In the genomic region with DNA sequence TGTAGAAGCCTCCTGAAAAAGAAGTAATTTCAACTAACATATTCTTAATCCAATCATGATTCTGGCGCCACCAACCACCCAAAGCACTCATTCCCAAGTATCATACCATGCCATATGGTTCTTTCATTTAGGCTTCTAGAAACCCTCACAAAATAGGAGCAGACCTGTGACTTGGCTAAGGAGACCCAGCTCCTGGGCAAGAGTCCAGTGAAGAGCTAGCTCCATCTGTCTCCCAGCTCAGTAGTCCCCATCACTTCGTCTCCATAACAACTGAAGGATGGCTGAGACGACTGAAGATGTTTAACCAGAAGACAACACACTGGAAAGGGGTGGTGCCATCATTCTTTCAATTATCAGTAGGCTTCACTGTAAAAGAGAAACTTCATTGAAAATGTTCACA, we compare ENCODE assay signal across 12 mouse cellular contexts. TPM values are rescaled to one million over a fixed set of nuclear protein-coding genes. Genes with fewer than 3 reads are reported as not detected.
A peak's percentile ranks its signal among the peaks of the same experiment; 100 is the strongest.
DNase-seq lines count a peak whose midpoint lies in the region; ATAC-seq lines count a peak whose summit lies in the region.
"Had no signal": no experiment of that assay in that cellular context is flagged by ENCODE, and none has a peak within 500 bp of the region (broad histone marks: within the 10 kb centered on the region; RNA-seq: fewer than 3 reads in every experiment).

No protein-coding gene starts in this region.

- no peaks in the 10 kb centered on the region for H3K36me3 ChIP-seq in heart, embryonic 11.5 days (ENCODE audit: control insufficient read depth, insufficient read depth, low read length)
- H3K36me3 ChIP-seq in neural tube, embryonic 15.5 days, result no peaks in the 10 kb centered on the region
- H3K36me3 ChIP-seq: intestine, embryonic 15.5 days; midbrain, embryonic 13.5 days had no signal

- peak; percentile 95 for ATAC-seq in frontal cortex, adult (ENCODE audit: low TSS enrichment)
- no peak for ATAC-seq in heart, embryonic 11.5 days (replicated peaks; ENCODE audit: insufficient number of reproducible peaks, low FRiP score, low TSS enrichment)
- no peak for ATAC-seq in neural tube, embryonic 15.5 days (ENCODE audit: low FRiP score)
- ATAC-seq: intestine, embryonic 15.5 days had no signal

- H3K4me3 ChIP-seq in heart, embryonic 11.5 days (ENCODE audit: low read depth, low read length), result no peak overlapping the region
- no peak overlapping the region for H3K4me3 ChIP-seq in neural tube, embryonic 15.5 days (replicated peaks)
- H3K4me3 ChIP-seq: intestine, embryonic 15.5 days; midbrain, embryonic 13.5 days had no signal

- no peak overlapping the region for H3K27ac ChIP-seq in heart, embryonic 11.5 days (ENCODE audit: low read depth, low read length)
- no peak overlapping the region for H3K27ac ChIP-seq in neural tube, embryonic 15.5 days (replicated peaks)
- H3K27ac ChIP-seq: intestine, embryonic 15.5 days; midbrain, embryonic 13.5 days had no signal

- no peaks in the 10 kb centered on the region for H3K27me3 ChIP-seq in heart, embryonic 11.5 days (ENCODE audit: control insufficient read depth, insufficient read depth, low read length)
- H3K27me3 ChIP-seq in neural tube, embryonic 15.5 days (replicated peaks), result no peaks in the 10 kb centered on the region
- H3K27me3 ChIP-seq: intestine, embryonic 15.5 days; midbrain, embryonic 13.5 days had no signal

- no peaks in the 10 kb centered on the region for H3K4me1 ChIP-seq in heart, embryonic 11.5 days (ENCODE audit: control insufficient read depth, insufficient read depth, low read length)
- no peaks in the 10 kb centered on the region for H3K4me1 ChIP-seq in neural tube, embryonic 15.5 days
- H3K4me1 ChIP-seq: intestine, embryonic 15.5 days had no signal

- H3K4me2 ChIP-seq in heart, embryonic 11.5 days, result no peak overlapping the region
- H3K4me2 ChIP-seq in neural tube, embryonic 15.5 days, result no peak overlapping the region
- H3K4me2 ChIP-seq: intestine, embryonic 15.5 days; lung, embryonic 14.5 days; midbrain, embryonic 13.5 days had no signal

- no peaks in the 10 kb centered on the region for H3K9me3 ChIP-seq in heart, embryonic 11.5 days (replicated peaks; ENCODE audit: control insufficient read depth, low read length)
- no peaks in the 10 kb centered on the region for H3K9me3 ChIP-seq in neural tube, embryonic 15.5 days (replicated peaks)
- H3K9me3 ChIP-seq: intestine, embryonic 15.5 days; midbrain, embryonic 13.5 days had no signal

- 73% methylated on average over 3 of the region's 3 CpGs for WGBS in heart, embryonic 11.5 days (ENCODE audit: insufficient replicate concordance)
- 67% methylated on average over 3 of the region's 3 CpGs for WGBS in neural tube, embryonic 15.5 days

- H3K9ac ChIP-seq in heart, embryonic 11.5 days (ENCODE audit: low read depth, low read length), result no peak overlapping the region
- no peak overlapping the region for H3K9ac ChIP-seq in neural tube, embryonic 15.5 days (replicated peaks)
- H3K9ac ChIP-seq: intestine, embryonic 15.5 days; lung, embryonic 14.5 days; midbrain, embryonic 13.5 days had no signal

- DNase-seq in frontal cortex, postnatal 25 days (ENCODE audit: low spot score in 2 of 2), result no peak
- DNase-seq in cerebellum, postnatal 10 days, result peak; percentile 95 to 96
- DNase-seq in layer of hippocampus, postnatal 14 days (ENCODE audit: low spot score in 2 of 2), result peak; percentile 17 to 63
- peak; percentile 74 to 84 for DNase-seq in right cerebral cortex, postnatal 10 days (ENCODE audit: low spot score in 2 of 2)
- no peak for DNase-seq in spleen, postnatal 4 days (ENCODE audit: low spot score in 2 of 2)
- DNase-seq: adrenal gland, adult 2 months; lung, embryonic 14.5 days had no signal

RNA-seq across cellular contexts. Expression of gene Zdhhc13, which starts 9.7 kb away (rescaled TPM):
- 10 to 100 TPM; 28.1 to 28.5 TPM for total RNA-seq in layer of hippocampus, postnatal 14 days (2021)
- polyA plus RNA-seq in heart, embryonic 11.5 days (2014; fragmentation: Nextera tagmentation; extraction: Ambion mirVana), result 36.1 and 41.8 TPM in 2 replicates
- polyA plus RNA-seq in neural tube, embryonic 15.5 days (2015; fragmentation: Nextera tagmentation; extraction: Ambion mirVana), result 36.5 and 39.2 TPM in 2 replicates

Comparison
In these comparisons a context has a peak if more than half of its experiments do, and no peak if none do; other contexts are left out.
1. DNase-seq: peak in cerebellum, postnatal 10 days (2 of 2), layer of hippocampus, postnatal 14 days (2 of 2) and right cerebral cortex, postnatal 10 days (2 of 2); none in frontal cortex, postnatal 25 days (0 of 2) and spleen, postnatal 4 days (0 of 2).